In genomic region chr2:24935057-24935796, GRCm38 (mm10) we compare ENCODE assay signal across 8 mouse cellular contexts. TPM values are rescaled to one million over a fixed set of nuclear protein-coding genes. Genes with fewer than 3 reads are reported as not detected.
DNase-seq lines count a peak whose midpoint lies in the region; ATAC-seq lines count a peak whose summit lies in the region.

TSS of gene Arrdc1 (minus strand) at chr2:24935252.

- intact Hi-C loops in gastrocnemius, postnatal 14 days (cut with DNase I; ENCODE audit: low total_unique reads), result loop anchor here (10.0 kb wide), 1 partner anchor 80 kb away; no protein-coding TSS in a partner anchor
- intact Hi-C loops in left cerebral cortex, postnatal 10 days (cut with DNase I), result no loop called here

- ATAC-seq in inflammation-experienced regulatory T-cells, adult 6 months, result peak; percentile 82
- ATAC-seq in megakaryocyte-erythroid progenitor cell, adult 5-6 weeks (replicated peaks; ENCODE audit: low FRiP score, low TSS enrichment, poor library complexity, severe bottlenecking), result peak; percentile 89

- peak; percentile 96 to 98 for DNase-seq in adrenal gland, adult (ENCODE audit: inconsistent age in 2 of 2, low spot score in 1 of 2)
- DNase-seq in embryo, embryonic 10.5 days (ENCODE audit: low spot score), result peak; percentile 97
- DNase-seq in gastrocnemius, postnatal 14 days, result peak; percentile 89
- DNase-seq in left cerebral cortex, postnatal 10 days (ENCODE audit: extremely low spot score in 1 of 2, low spot score in 2 of 2), result peak; percentile 85 to 94
- DNase-seq in right cerebral cortex, postnatal 25 days, result peak; percentile 77
- peak; percentile 89 to 91 for DNase-seq in urinary bladder, postnatal 4 days (ENCODE audit: low spot score in 2 of 2)

RNA-seq across cellular contexts. Expression of gene Arrdc1, which starts in this region (rescaled TPM):
- 1 to 10 TPM; 5.4 to 5.7 TPM for total RNA-seq in gastrocnemius, postnatal 14 days (2021)
- 100 to 1,000 TPM; 168 to 273 (median 211) TPM for polyA plus RNA-seq in inflammation-experienced regulatory T-cells, adult 6 months (2017; shearing (Covaris generic))
- 10 to 100 TPM; 27.6 to 30.6 TPM for total RNA-seq in left cerebral cortex, postnatal 10 days (2021)
- 53.4 and 55.9 TPM in 2 replicates for total RNA-seq in megakaryocyte-erythroid progenitor cell, adult 5-6 weeks (2014; fragmentation: Nextera tagmentation)
- total RNA-seq in megakaryocyte-erythroid progenitor cell, adult 5-6 weeks (2017), result 38.7 and 66.0 TPM in 2 replicates

Comparison
In these comparisons a context has a peak if more than half of its experiments do, and no peak if none do; other contexts are left out.
1. Peak in every context shown above with its lines: DNase-seq and ATAC-seq.
2. RNA of gene Arrdc1 (total RNA-seq): 38.7 to 66.0 TPM in megakaryocyte-erythroid progenitor cell, adult 5-6 weeks and 27.6 to 30.6 TPM in left cerebral cortex, postnatal 10 days; 5.4 to 5.7 TPM in gastrocnemius, postnatal 14 days; every median in the first group is over 4 times any median in the second.